Mouse (Mus musculus) embryonic facial prominence, embryonic 13.5 days (tissue): ENCODE results near the gene Nhs. TPM values are rescaled to one million over a fixed set of nuclear protein-coding genes. Genes with fewer than 3 reads are reported as not detected.

Source experiments
- ATAC-seq: fragments of 200-750 bp; cut with Nextera tagmentation; 2 replicates; pipeline ENCODE4 v1.8.0; 2017; ENCODE audit warnings: low read depth; ENCODE audit not compliant: insufficient number of reproducible peaks, insufficient read depth, low FRiP score, low TSS enrichment
- H3K27ac ChIP-seq: fragments of 300-500 bp; sonication (generic); 2 replicates; pipeline ENCODE4 v1.5.1; 2015; ENCODE audit warnings: moderate library complexity, mild to moderate bottlenecking, inconsistent platforms
- H3K27me3 ChIP-seq: fragments of 300-500 bp; sonication (generic); 2 replicates; pipeline ENCODE4 v1.6.1; 2015; ENCODE audit warnings: mild to moderate bottlenecking, inconsistent platforms
- H3K36me3 ChIP-seq: fragments of 300-500 bp; sonication (generic); 2 replicates; pipeline ENCODE4 v1.6.1; 2015; ENCODE audit warnings: mild to moderate bottlenecking, inconsistent platforms
- H3K4me1 ChIP-seq: fragments of 300-500 bp; sonication (generic); 2 replicates; pipeline ENCODE4 v1.6.1; 2015; ENCODE audit warnings: inconsistent platforms
- H3K4me2 ChIP-seq: fragments of 300-500 bp; sonication (generic); 2 replicates; pipeline ENCODE4 v1.6.1; 2015; ENCODE audit warnings: moderate library complexity, mild to moderate bottlenecking, inconsistent platforms
- H3K4me3 ChIP-seq: fragments of 300-500 bp; sonication (generic); 2 replicates; pipeline ENCODE4 v1.5.1; 2015; ENCODE audit warnings: mild to moderate bottlenecking, inconsistent platforms
- H3K9ac ChIP-seq: fragments of 300-500 bp; sonication (generic); 2 replicates; pipeline ENCODE4 v1.6.1; 2015; ENCODE audit warnings: mild to moderate bottlenecking, inconsistent platforms
- H3K9me3 ChIP-seq: fragments of 300-500 bp; sonication (generic); 2 replicates; pipeline ENCODE4 v1.6.1; 2016; ENCODE audit warnings: inconsistent platforms
- WGBS: fragments of 180-500 bp; shearing (Covaris S2); methylation state at CpG from one replicate; pipeline ENCODE4 v1.1.7; 2015; ENCODE audit warnings: mixed read lengths; 5-methylcytosine and 5-hydroxymethylcytosine counted together
- polyA plus RNA-seq: library from polyadenylated mRNA; unstranded; fragments of >200 nt; fragmentation: Nextera tagmentation; extraction: Ambion mirVana; gene quantifications from 2 replicates; pipeline ENCODE4 v1.2.1, GENCODE M21; 2015

Nhs gene
- polyA plus RNA-seq, 1 experiment from 2014 or later, result 3.0 TPM

DNA sequence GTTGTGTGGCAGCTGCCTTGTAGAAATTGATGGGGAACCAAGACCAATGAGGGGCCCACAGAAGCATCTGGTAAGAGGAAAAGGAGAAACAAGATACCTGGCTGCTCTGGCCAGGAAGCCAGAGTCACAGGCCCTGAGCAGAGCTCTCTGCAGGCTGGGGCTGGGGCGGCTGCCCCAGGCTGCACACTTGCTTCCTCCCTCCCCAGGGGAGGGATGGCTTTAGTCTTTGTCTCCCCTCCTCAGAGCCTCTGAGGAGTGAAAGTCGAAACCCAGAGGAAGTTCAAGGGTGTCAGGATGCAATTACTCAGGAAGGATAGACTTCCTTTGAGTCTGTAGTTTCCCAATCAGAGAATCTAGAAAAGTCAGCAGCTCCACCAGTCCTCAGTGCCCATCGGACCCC is 186.0 kb downstream of the Nhs start:
- Histone ChIP-seq H3K4me3 (no peak overlapping the region), H3K36me3 (no peaks in the 10 kb centered on the region), H3K4me1 (peaks cover 8% of the 10 kb centered on the region), H3K9ac (no peak overlapping the region), H3K4me2 (no peak overlapping the region), H3K27ac (no peak overlapping the region), H3K9me3 (no peaks in the 10 kb centered on the region), H3K27me3 (peaks cover 63% of the 10 kb centered on the region)
- no peak for ATAC-seq
- 36% methylated on average over 3 of the region's 3 CpGs for WGBS

DNA sequence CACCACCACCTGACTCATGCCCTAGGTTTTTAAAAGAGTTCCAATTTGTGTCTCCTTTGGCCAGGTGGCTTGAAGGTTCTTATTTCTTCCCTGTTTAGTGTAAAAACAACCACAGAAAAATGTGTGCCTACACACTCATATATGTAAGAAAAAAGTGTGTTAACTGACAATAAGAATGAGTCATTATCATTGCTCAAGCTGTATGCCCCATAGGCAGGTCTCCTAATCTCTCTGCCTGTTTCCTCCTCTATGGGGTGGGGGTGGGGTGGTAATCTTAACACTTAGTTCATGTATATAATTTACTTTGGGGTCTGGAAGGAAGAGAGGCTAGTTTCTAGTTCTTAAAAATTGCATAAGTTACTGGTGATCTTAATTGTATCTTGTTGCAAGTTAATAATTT is 186.8 kb downstream of the Nhs start:
- no peak for ATAC-seq
- H3K36me3 ChIP-seq, result no peaks in the 10 kb centered on the region
- no peak overlapping the region for H3K4me3 ChIP-seq
- H3K4me2 ChIP-seq, result no peak overlapping the region
- no peaks in the 10 kb centered on the region for H3K9me3 ChIP-seq
- peaks cover 55% of the 10 kb centered on the region for H3K27me3 ChIP-seq
- peaks cover 8% of the 10 kb centered on the region for H3K4me1 ChIP-seq
- H3K27ac ChIP-seq, result no peak overlapping the region
- no peak overlapping the region for H3K9ac ChIP-seq

DNA sequence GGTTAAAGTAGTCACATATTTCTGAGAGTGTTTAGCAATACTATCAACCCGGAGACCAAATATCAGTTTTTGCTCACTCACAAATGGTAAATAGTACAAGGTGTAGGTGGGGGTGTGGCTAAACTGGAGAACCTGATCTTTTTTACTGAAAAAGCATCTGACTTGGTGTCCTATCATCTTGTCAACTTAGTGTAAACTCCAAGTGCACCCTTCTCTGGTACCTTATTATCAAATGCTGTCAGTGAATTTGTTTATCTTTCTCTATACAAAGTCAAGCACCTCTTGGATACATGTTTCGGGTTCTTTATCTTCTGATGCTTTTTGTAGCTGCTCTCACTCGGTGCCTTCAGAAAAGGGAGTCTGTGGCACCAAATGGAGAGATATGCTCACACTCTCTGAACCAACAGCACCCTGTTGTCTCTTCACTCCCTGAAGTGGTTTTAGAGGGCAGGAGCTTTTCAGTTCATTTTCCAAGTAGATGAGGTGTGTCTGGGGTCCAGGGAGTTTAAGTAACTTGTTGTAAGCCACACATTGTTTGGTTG is 187.5 kb downstream of the Nhs start:
- Histone ChIP-seq H3K27me3 (peaks cover 50% of the 10 kb centered on the region), H3K4me3 (no peak overlapping the region), H3K36me3 (no peaks in the 10 kb centered on the region), H3K9me3 (no peaks in the 10 kb centered on the region), H3K27ac (no peak overlapping the region), H3K4me1 (peaks cover 8% of the 10 kb centered on the region), H3K4me2 (no peak overlapping the region), H3K9ac (no peak overlapping the region)
- WGBS, result 85% methylated on average over 3 of the region's 3 CpGs
- no peak for ATAC-seq

DNA sequence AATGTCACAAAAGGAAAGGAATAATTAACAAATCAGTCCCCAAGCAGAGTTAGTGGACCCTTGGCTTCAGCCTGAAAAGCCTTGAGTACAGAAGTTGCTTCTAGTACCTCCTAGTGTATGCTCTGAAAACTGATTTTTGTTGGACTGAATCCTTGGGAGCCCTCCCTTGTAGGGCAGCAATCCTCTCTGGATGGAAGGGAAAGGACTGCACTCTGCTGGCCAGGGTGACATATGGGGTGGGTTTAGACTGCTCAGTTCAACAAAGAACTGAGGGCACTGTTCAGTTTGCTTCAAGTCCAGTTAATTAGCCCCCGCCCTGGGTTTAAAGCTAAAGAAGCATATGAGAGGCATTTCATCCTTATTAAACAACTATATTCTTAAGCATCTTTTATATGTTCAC is 188.4 kb downstream of the Nhs start:
- Histone ChIP-seq H3K27ac (no peak overlapping the region), H3K9ac (no peak overlapping the region), H3K4me3 (no peak overlapping the region), H3K4me1 (peaks cover 8% of the 10 kb centered on the region), H3K9me3 (no peaks in the 10 kb centered on the region), H3K36me3 (no peaks in the 10 kb centered on the region), H3K4me2 (no peak overlapping the region), H3K27me3 (peaks cover 52% of the 10 kb centered on the region)
- WGBS, result 95% methylated on average over 1 of the region's 1 CpGs
- no peak for ATAC-seq

DNA sequence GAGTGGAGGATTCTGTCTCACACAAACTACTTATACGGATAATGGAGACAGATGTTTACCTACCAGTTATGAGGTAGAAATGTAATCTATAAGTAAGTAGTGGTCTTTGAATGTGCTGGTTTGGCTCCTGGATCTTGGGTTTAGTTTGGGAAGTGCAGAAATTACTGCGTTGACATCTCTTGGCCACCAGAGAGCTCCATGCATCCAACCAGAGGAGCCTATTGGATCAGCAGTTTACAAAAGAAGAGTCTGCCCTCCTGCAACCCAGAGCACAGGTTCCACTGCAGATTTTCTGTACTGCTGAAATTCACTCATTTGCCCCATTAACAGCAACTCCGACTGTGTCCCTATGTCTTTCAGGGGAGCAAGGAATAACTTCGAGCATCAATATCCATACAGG is 191.8 kb downstream of the Nhs start:
- H3K9me3 ChIP-seq, result no peaks in the 10 kb centered on the region
- no peaks in the 10 kb centered on the region for H3K36me3 ChIP-seq
- no peak overlapping the region for H3K4me3 ChIP-seq
- peaks cover 39% of the 10 kb centered on the region for H3K27me3 ChIP-seq
- no peaks in the 10 kb centered on the region for H3K4me1 ChIP-seq
- 41% methylated on average over 4 of the region's 4 CpGs for WGBS
- no peak overlapping the region for H3K4me2 ChIP-seq
- H3K27ac ChIP-seq, result no peak overlapping the region
- H3K9ac ChIP-seq, result no peak overlapping the region
- no peak for ATAC-seq

DNA sequence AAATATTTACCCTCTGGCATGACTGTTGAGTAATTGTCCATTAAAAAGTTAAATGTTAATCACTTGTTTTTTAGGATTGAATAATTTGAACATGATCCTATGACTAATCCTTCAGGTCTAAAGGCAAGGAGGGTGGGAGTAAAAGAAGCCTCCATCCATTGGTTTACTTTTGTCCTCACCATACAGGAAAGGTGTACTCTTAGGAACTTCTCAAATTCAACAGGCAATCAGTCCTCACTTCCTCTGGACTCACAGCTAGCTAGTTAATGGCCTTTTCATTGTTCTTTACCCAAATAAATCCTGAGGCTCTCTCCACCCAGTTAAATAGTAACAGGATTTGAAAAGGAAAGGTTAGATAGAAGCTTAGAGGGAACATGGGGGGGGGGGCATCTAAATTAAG is 196.2 kb downstream of the Nhs start:
- H3K4me1 ChIP-seq, result no peaks in the 10 kb centered on the region
- H3K36me3 ChIP-seq, result no peaks in the 10 kb centered on the region
- H3K4me2 ChIP-seq, result no peak overlapping the region
- no peak overlapping the region for H3K4me3 ChIP-seq
- no peaks in the 10 kb centered on the region for H3K9me3 ChIP-seq
- peaks cover 41% of the 10 kb centered on the region for H3K27me3 ChIP-seq
- no peak overlapping the region for H3K27ac ChIP-seq
- H3K9ac ChIP-seq, result no peak overlapping the region
- ATAC-seq, result no peak

DNA sequence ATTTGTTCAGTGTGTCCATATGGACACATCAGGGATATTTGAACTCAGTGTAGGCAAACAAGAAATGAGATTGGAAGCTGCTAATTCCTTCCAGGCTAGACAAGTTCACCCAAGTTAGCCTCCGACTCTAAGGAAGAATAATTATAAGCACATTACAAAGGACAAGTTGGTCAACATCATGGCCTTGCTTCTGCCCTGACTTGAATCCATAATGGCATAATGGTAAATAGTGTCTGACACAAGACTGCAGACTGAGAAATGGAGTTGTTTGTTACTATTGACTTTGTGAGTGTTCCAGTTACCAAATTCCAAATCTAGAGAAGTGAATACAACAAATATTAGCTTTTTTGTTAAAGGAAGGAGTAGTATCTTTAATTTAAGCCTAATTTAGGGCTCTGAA is 196.7 kb downstream of the Nhs start:
- H3K4me1 ChIP-seq, result no peaks in the 10 kb centered on the region
- no peaks in the 10 kb centered on the region for H3K36me3 ChIP-seq
- no peaks in the 10 kb centered on the region for H3K9me3 ChIP-seq
- H3K27me3 ChIP-seq, result peaks cover 41% of the 10 kb centered on the region
- no peak for ATAC-seq
- 54% methylated on average over 1 of the region's 1 CpGs for WGBS
- no peak overlapping the region for H3K27ac ChIP-seq
- H3K4me2 ChIP-seq, result no peak overlapping the region
- no peak overlapping the region for H3K9ac ChIP-seq
- no peak overlapping the region for H3K4me3 ChIP-seq

DNA sequence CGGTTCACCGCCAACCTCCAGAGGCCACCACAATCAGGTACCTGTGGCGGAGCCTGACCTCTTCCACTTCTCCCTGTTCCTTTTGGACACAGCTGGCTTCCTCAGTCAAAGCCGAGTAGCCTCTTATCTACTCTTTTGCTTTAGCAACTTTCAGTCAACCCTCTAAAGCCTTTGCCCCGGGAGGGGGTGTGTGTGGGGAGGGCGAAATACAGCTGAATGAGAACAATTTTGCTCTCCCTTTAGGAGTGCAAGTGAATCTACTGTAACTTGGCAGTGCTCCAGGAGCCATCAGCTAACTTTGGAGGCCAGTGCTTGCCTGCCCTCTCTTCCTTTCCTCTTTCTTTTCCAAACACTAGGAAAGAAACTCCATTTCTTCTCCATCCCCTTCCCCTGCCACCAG is 197.8 kb downstream of the Nhs start:
- no peak for ATAC-seq
- H3K9ac ChIP-seq, result no peak overlapping the region
- no peaks in the 10 kb centered on the region for H3K4me1 ChIP-seq
- no peaks in the 10 kb centered on the region for H3K36me3 ChIP-seq
- H3K27ac ChIP-seq, result peak overlapping the region; percentile 48
- WGBS, result 58% methylated on average over 6 of the region's 6 CpGs
- no peaks in the 10 kb centered on the region for H3K9me3 ChIP-seq
- no peak overlapping the region for H3K4me2 ChIP-seq
- H3K4me3 ChIP-seq, result no peak overlapping the region
- peaks cover 35% of the 10 kb centered on the region for H3K27me3 ChIP-seq

DNA sequence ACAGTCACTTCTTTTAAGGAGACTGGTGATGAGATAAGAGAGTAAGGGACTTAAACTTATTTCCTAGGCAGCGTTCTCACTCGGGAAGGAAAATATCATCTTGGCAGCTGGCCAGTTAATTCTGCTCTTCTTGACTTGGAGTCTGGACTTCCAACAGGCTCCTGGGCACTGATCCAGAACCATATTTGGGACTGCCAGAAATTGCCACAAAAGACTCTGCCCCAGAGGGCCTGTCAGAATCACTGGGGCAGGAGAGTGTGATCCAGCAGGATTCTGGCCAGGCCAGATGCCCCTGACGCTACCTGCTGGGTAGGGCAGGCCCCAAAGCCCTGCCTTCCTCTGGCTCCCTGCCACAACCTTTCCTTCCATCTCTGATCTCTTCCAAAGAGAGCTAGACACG is 198.4 kb downstream of the Nhs start:
- Histone ChIP-seq H3K4me1 (no peaks in the 10 kb centered on the region), H3K36me3 (no peaks in the 10 kb centered on the region), H3K27me3 (peaks cover 29% of the 10 kb centered on the region), H3K4me2 (no peak overlapping the region), H3K27ac (no peak overlapping the region), H3K4me3 (no peak overlapping the region), H3K9me3 (no peaks in the 10 kb centered on the region), H3K9ac (no peak overlapping the region)
- 46% methylated on average over 4 of the region's 4 CpGs for WGBS
- ATAC-seq, result no peak

DNA sequence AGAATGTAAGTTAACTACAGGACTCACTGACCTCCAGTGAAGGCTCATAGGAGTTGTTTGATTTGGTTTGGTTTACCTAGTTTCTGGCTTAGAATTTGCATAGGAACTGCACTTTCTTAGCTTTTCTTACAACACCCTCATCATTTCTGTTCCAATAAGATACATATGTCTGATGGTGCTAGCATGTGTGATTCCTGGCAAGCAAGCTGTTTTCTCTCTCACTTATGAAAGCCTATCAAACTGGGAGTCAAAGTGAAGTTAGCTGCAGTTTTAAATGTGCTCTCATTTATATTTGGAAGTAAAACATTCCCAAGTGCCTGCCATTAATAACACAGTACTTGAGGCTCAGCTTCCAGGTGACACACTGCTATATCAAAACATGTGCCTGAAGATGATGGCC is 207.2 kb downstream of the Nhs start:
- no peaks in the 10 kb centered on the region for H3K9me3 ChIP-seq
- H3K27me3 ChIP-seq, result peaks cover 25% of the 10 kb centered on the region; the same call in 1 of the 2 replicates
- no peak overlapping the region for H3K4me2 ChIP-seq
- H3K36me3 ChIP-seq, result no peaks in the 10 kb centered on the region
- ATAC-seq, result no peak
- no peak overlapping the region for H3K4me3 ChIP-seq
- no peak overlapping the region for H3K9ac ChIP-seq
- no peaks in the 10 kb centered on the region for H3K4me1 ChIP-seq
- H3K27ac ChIP-seq, result no peak overlapping the region

DNA sequence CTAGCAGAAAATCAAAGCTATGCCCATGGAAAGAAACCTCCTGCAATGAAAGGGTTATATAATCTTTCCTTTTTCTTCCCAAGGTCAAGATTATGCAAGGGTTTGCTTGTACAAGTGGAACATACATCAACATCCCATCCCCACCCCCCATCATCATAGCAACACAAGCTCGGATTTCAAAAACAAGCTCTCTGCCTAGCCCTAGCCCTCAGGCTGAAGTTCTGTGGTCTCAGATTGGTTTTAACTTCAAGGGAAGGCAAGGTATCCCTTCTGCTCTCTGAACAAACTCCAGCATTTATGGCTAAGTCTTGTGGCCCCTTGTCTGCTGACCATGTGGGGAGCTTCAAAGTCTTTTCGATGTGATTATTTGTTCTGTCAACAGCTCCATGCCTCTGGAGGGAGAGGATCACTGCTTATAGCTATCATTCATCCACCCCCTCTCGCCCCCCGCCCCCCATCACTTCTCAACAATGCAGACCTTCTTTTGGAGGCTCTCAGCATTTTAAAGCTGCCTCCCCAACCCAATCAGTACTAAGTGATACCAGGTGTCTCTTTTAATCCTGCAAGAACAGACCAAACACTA is 216.3 kb downstream of the Nhs start:
- H3K27ac ChIP-seq, result no peak overlapping the region
- 33% methylated on average over 4 of the region's 4 CpGs for WGBS
- H3K36me3 ChIP-seq, result no peaks in the 10 kb centered on the region
- no peaks in the 10 kb centered on the region for H3K9me3 ChIP-seq
- peaks cover 39% of the 10 kb centered on the region; the same call in 1 of the 2 replicates for H3K27me3 ChIP-seq
- no peak overlapping the region for H3K4me3 ChIP-seq
- H3K4me2 ChIP-seq, result no peak overlapping the region
- no peak for ATAC-seq
- H3K9ac ChIP-seq, result no peak overlapping the region
- peaks cover 6% of the 10 kb centered on the region for H3K4me1 ChIP-seq

DNA sequence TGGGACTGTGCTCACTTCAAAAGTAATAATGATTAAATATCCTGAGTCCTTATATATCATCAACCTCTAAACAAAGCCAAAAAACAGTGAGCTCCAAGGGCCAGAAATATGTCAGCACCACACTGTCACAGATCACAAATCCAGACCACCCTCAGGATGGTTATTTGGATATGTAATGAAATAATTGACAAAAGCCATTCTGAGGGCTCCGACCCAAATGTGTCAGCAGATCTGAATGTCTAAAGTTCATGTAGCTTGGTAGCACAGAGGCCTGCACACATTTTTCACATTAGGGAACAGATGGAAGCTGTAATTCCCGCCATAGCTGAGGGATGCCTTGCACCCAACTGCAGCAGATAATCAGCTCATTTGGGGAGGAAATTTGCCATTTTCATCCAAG is 218.8 kb downstream of the Nhs start:
- no peak for ATAC-seq
- H3K4me1 ChIP-seq, result peaks cover 6% of the 10 kb centered on the region
- H3K4me2 ChIP-seq, result no peak overlapping the region
- peaks cover 57% of the 10 kb centered on the region for H3K27me3 ChIP-seq
- H3K4me3 ChIP-seq, result no peak overlapping the region
- H3K9ac ChIP-seq, result no peak overlapping the region
- H3K9me3 ChIP-seq, result no peaks in the 10 kb centered on the region
- no peak overlapping the region for H3K27ac ChIP-seq
- no peaks in the 10 kb centered on the region for H3K36me3 ChIP-seq
- WGBS, result 40% methylated on average over 2 of the region's 2 CpGs

DNA sequence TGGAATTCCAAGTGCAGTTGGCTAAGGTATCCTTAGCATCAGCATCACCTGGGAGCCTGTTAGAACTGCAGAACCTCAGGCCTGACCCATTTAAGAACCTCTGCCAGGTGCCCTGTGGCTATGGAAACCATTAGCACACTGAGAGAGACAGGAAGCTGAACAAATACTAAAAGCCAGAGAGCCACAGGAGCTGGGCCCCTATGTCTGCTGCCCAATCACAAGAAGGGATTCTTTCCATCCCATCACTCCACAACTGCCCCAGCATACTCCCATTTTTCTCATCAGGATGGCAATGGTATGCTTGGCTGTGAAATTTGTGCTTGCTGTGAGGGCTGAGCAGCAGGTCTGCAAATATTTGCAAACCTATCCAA is 232.9 kb downstream of the Nhs start:
- H3K4me1 ChIP-seq, result peaks cover 12% of the 10 kb centered on the region
- H3K27me3 ChIP-seq, result peaks cover 67% of the 10 kb centered on the region
- H3K27ac ChIP-seq, result peak overlapping the region; percentile 78
- no peaks in the 10 kb centered on the region for H3K36me3 ChIP-seq
- no peak; the same call in 1 of the 2 replicates for ATAC-seq
- peak overlapping the region; percentile 46 for H3K4me2 ChIP-seq
- no peak overlapping the region for H3K9ac ChIP-seq
- H3K9me3 ChIP-seq, result no peaks in the 10 kb centered on the region
- 0 out of 2 replicates have a peak overlapping the region, but pooled peaks have one; percentile 27 for H3K4me3 ChIP-seq
